Mouse (Mus musculus): ENCODE results near the gene Spry2. TPM values are rescaled to one million over a fixed set of nuclear protein-coding genes. Genes with fewer than 3 reads are reported as not detected.

The Spry2 gene
- polyA plus RNA-seq, 1 experiment from 2014 or later: 53.2 TPM

DNA sequence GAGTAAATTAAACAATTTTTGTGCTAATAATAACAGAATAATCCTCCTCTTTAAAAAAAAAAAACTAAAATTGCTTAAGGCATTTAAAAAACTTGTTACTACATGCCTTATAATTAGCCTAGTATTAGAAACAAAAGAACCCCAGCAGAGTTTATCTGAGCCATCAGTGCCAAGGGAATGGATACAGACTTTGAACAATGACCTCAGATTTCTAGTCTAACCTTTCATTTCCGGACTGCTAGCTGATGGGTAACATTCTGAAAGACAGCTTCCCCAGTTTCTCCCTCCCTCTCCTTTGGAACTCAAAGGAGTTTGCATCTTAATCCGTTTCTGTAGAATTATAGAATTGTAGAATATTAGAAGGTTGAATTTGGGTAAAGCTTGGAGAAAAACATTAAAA is 36.7 kb downstream of the Spry2 start:
- H3K27ac ChIP-seq (replicated peaks): no peak overlapping the region
- H3K4me2 ChIP-seq (replicated peaks): no peak overlapping the region
- no peaks in the 10 kb centered on the region for H3K36me3 ChIP-seq
- ATAC-seq (ENCODE audit: insufficient number of reproducible peaks, low FRiP score, low TSS enrichment, low read depth): no peak
- no peak overlapping the region for H3K9ac ChIP-seq
- H3K27me3 ChIP-seq: no peaks in the 10 kb centered on the region
- no peaks in the 10 kb centered on the region for H3K9me3 ChIP-seq (replicated peaks)
- 18% methylated on average over 2 of the region's 2 CpGs for WGBS
- H3K4me3 ChIP-seq (replicated peaks): no peak overlapping the region
- no peaks in the 10 kb centered on the region for H3K4me1 ChIP-seq

DNA sequence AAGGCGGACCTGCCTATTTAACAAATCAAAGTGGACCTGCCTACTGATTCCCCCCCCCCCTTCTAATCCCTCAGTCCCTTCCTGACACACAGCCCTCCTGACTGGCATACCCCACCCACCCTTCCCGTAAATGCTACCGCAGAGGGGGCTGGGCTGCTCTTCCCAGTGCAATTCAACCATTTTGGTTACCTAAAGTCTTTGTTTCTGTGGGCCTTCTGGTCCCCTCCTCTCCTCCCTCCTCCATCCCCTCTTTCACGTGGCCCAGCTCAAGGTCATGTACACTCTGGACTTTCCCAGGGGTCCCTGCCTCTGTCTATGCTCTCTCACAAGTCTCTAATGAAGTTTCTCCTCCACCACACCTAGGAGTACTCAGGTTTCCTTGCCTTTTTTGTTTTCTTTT is 37.3 kb downstream of the Spry2 start:
- no peaks in the 10 kb centered on the region for H3K9me3 ChIP-seq (replicated peaks)
- H3K36me3 ChIP-seq: no peaks in the 10 kb centered on the region
- peak; percentile 19; the same call in 1 of the 2 replicates for ATAC-seq (ENCODE audit: insufficient number of reproducible peaks, low FRiP score, low TSS enrichment, low read depth)
- H3K9ac ChIP-seq: no peak overlapping the region
- H3K4me2 ChIP-seq (replicated peaks): no peak overlapping the region
- no peaks in the 10 kb centered on the region for H3K27me3 ChIP-seq
- H3K4me1 ChIP-seq: no peaks in the 10 kb centered on the region
- no peak overlapping the region for H3K4me3 ChIP-seq (replicated peaks)
- no peak overlapping the region for H3K27ac ChIP-seq (replicated peaks)
- WGBS: 33% methylated on average over 2 of the region's 4 CpGs

DNA sequence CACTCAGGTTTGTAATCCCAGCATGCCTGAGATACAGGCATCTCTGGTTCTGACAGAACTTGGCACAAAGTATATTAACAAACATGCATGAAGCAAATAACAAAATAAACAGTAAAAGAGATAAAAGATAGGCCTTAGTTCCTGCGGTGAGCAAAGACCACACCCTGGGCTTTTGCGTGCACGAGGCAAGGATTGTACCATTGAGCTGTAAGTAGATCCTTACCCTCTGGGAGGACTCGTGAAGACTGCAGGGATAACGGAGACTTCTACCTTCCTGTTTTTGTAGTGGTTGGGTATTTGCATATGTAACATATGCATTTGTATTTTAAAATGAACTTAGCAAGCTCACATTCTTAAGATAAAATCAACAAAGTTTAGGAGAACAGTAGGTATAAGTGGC is 37.7 kb downstream of the Spry2 start:
- 24% methylated on average over 5 of the region's 5 CpGs for WGBS
- no peak for ATAC-seq (ENCODE audit: insufficient number of reproducible peaks, low FRiP score, low TSS enrichment, low read depth)
- H3K4me2 ChIP-seq (replicated peaks): no peak overlapping the region

DNA sequence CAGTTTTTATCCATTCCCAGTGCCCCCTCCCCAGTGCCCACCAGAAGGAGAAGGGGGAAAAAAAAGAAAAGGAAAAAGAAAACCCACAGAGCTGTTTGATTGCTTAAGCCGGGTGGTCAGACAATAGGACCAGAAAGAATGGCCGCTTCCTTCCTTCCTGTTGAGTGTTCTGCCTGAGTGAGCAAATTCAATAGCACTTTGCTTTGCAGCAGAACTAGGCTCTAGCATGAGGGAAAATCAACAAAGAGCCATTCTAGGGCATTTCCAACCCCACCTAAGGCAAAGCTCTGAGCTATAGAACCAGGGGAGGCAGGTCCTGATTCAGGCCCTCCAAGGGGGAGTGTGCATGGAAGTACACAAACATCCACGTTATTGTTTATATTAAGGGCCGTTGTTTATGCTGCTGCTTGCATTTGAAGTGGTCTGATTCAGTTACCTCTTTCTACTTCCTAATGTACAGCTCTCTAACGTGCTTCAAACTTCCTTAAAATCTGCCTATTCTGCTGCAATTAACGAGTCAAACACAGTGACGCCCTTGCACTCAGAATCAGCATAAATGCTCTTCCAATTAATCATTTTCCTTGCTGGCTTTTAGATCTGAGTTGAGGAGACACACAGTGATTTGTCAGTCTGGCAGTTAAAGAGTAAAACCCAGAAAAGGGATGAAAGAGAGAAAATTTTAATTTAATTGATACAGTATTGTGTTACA is 45.1 kb downstream of the Spry2 start:
- no peaks in the 10 kb centered on the region for H3K4me1 ChIP-seq
- H3K4me3 ChIP-seq (replicated peaks): no peak overlapping the region
- no peak overlapping the region for H3K4me2 ChIP-seq (replicated peaks)
- no peaks in the 10 kb centered on the region for H3K27me3 ChIP-seq
- H3K27ac ChIP-seq (replicated peaks): 0 out of 2 replicates have a peak overlapping the region, but pooled peaks have one; percentile 28
- H3K9ac ChIP-seq: no peak overlapping the region
- ATAC-seq (ENCODE audit: insufficient number of reproducible peaks, low FRiP score, low TSS enrichment, low read depth): no peak
- no peaks in the 10 kb centered on the region for H3K36me3 ChIP-seq
- H3K9me3 ChIP-seq (replicated peaks): no peaks in the 10 kb centered on the region
- WGBS: 30% methylated on average over 7 of the region's 7 CpGs

More for the DNA sequence above, 37.7 kb downstream of the Spry2 start:
- Histone ChIP-seq H3K4me1 (no peaks in the 10 kb centered on the region), H3K36me3 (no peaks in the 10 kb centered on the region), H3K9ac (no peak overlapping the region), H3K27me3 (no peaks in the 10 kb centered on the region), H3K9me3 (replicated peaks) (no peaks in the 10 kb centered on the region), H3K4me3 (replicated peaks) (no peak overlapping the region), H3K27ac (replicated peaks) (no peak overlapping the region)

Other genes starting within 250 kb of the Spry2 start
- gene Trim52, start 209.4 kb upstream of the Spry2 start, polyA plus RNA-seq (2015; fragmentation: Nextera tagmentation; extraction: Ambion mirVana): not detected in 2 replicates